Mouse (Mus musculus) T-cell, adult 2 months (primary cell): ENCODE measurements around the gene Calhm2.

ENCODE experiments used
- DNase-seq: peaks from one replicate; pipeline ENCODE4 v3.0.0; 2022; ENCODE audit warnings: low spot score

Gene Calhm2

DNA sequence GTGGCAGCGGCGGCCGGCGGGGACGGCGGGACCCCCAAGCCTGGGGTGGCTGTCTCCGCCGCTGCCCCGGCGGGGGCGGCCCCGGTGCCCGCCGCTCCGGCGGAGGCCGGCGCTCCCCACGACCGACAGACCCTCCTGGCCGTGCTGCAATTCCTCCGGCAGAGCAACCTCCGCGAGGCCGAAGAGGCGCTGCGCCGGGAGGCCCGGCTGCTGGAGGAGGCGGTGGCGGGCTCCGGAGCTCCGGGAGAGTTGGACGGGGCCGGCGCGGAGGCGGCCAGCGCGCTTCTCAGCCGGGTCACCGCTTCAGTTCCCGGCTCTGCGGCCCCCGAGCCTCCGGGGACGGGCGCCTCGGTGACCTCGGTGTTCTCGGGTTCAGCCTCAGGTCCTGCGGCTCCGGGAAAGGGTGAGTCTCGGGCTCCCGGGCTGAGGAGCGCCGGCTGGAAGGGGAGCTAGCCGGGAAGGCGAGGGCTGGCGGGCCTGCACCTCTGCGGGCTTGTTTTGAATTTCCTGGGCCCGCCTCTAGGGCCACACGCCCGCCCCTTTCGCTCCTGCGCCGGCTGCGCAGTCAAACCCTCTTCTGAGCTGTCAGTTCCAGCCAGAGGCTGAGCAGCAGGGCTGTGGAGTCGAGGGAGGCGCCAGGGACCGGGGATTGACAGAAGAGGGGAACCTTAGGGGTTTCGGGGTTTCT, 70.0 kb downstream of the Calhm2 start:
- DNase-seq = peak; percentile 91

DNA sequence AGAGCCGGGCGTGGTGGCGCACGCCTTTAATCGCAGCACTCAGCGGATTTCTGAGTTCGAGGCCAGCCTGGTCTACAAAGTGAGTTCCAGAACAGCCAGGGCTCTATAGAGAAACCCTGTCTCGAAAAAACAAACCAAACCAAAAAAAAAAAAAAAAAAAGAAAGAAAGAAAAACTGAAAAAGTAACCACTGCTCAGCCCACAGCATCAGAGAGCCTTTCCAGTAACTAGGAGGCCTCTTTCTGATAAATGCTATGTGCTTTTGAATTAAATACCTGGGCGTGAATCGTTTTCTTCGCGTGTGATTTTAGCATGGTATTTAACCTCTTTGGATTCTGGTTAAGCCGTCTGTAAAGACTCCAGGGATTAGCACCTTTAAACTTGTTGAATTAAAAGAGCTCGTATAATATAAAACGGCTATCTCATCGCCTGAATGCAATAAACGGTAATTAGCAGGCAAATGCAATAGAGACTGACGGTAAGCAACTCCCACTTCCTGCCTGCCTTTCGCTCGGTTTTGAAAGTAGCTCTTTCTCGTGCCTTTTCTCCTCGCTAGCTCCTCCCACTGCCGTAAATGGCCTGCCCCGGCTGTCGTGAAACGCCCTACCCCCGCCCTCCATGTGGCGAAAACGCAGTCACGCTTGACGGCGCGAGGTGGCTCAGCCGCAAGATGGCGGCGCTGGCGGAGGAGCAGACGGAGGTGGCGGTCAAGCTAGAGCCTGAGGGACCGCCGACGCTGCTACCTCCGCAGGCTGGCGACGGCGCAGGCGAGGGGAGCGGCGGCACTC, 70.8 kb downstream of the Calhm2 start, which contains the start of gene Taf5:
Taf5 (plus strand) TSS at position 651 of the 787 bp plus-strand sequence.
- peak; percentile 98 for DNase-seq

DNA sequence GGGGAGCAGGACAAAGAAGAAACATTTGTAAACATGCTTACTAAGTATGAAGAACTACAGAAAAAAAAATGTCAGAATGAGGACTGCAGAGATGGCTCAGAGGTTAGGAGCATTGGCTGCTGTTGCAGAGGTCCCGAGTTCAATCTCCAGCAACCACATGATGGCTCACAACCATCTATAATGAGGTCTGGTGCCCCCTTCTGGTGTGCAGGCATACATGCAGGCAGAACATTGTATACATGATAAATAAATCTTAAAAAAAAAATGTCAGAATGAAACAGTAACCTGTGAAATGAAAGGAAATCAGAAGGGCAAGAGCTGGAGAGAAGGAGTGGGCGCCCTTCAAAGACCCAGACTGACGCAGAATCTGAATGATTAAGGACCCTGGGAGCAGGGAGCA, 72.2 kb downstream of the Calhm2 start:
- no peak for DNase-seq

DNA sequence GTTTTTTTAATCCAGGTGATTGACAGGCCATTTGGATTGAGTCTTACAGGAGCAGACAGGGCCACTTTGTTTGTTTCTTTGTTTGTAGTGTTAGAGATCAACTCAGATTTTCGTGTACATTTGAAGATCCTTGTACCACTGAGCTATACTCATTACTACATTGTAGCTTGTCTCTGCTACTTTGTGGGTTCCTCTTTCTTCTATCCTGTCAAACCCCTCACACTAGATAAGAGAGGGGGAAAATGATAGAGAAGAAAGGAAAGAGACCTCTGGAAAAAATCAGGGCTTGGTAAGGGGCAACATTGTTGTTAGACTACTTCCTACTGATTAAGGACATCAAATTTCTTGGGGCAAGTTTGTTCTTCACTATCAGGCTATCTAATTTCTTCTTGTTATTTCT, 80.4 kb downstream of the Calhm2 start:
- DNase-seq = no peak
